Mouse (Mus musculus): ENCODE measurements at regions not wholly inside any gene's neighbourhood (a gene's known extent, or its start where the extent isn't known, plus 50 kb on each side); places are given as distances from the start of the nearest gene placed in this dataset.

DNA sequence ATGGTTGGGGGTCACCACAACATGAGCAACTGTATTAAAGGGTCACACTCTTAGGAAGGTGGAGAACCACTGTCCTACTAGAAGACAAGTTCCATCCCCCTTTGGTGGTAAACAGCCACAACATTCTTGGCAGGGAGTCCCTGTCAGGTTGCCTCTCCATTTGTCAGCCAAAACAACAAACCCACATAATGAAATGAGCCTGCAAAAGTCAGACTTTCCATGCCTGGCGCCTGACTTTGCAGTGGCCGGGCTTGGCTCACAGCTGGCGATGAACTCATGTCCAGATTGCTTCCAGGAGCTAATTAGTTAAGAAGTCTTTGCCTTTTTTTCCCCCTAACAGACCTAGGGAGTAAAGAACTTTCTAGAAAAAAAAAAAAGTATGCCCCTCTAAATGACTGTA is 269.6 kb upstream of the Jmjd1c start:
- no peak overlapping the region for H3K4me3 ChIP-seq (ENCODE audit: extremely low read depth, insufficient read depth, insufficient read length)
- no peak for DNase-seq (ENCODE audit: low read depth in 1 of 2, low spot score in 2 of 2)
- TF ChIP-seq POLR2A (IDR thresholded peaks at IDR 0.05; ENCODE audit: low read depth, low read length): no peak
- no peak for TF ChIP-seq CTCF (IDR thresholded peaks at IDR 0.05; ENCODE audit: extremely low read depth, insufficient read depth, insufficient read length, insufficient replicate concordance)
- H3K27me3 ChIP-seq (ENCODE audit: control insufficient read depth, insufficient read depth, low read length): no peaks in the 10 kb centered on the region
- no peaks in the 10 kb centered on the region for H3K4me1 ChIP-seq (ENCODE audit: control insufficient read depth, insufficient read depth, insufficient read length)
- 93% methylated on average over 3 of the region's 3 CpGs for WGBS
- H3K27ac ChIP-seq (ENCODE audit: insufficient read depth, low read length): no peak overlapping the region
- H3K36me3 ChIP-seq (ENCODE audit: control insufficient read depth, insufficient read depth, low read length): no peaks in the 10 kb centered on the region

DNA sequence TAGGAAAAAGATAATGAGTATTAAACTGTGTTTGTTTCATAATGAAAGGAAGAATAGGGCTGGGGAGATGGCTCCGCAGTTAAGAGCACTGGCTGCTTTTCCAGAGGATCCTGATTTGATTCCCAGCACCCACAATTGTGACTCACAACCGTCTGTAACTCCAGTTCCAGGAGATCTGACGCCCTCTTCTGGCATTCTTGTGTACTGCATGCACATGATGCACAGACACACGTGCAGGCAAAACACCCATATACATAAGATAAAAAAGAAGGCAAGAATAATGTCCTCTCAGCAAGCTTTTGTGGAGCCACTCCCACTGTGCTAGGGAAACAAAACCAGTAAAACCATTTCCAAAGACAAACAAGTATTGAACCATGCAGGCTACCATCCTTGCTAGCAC is 261.0 kb upstream of the Jmjd1c start:
- WGBS: 75% methylated on average over 4 of the region's 4 CpGs
- Histone ChIP-seq H3K4me3 (ENCODE audit: extremely low read depth, insufficient read depth, insufficient read length) (no peak overlapping the region), H3K36me3 (ENCODE audit: control insufficient read depth, insufficient read depth, low read length) (no peaks in the 10 kb centered on the region), H3K27me3 (ENCODE audit: control insufficient read depth, insufficient read depth, low read length) (no peaks in the 10 kb centered on the region), H3K4me1 (ENCODE audit: control insufficient read depth, insufficient read depth, insufficient read length) (no peaks in the 10 kb centered on the region), H3K27ac (ENCODE audit: insufficient read depth, low read length) (no peak overlapping the region)
- no peak for DNase-seq (ENCODE audit: low read depth in 1 of 2, low spot score in 2 of 2)
- TF ChIP-seq CTCF (IDR thresholded peaks at IDR 0.05; ENCODE audit: extremely low read depth, insufficient read depth, insufficient read length, insufficient replicate concordance): no peak
- no peak for TF ChIP-seq POLR2A (IDR thresholded peaks at IDR 0.05; ENCODE audit: low read depth, low read length)

DNA sequence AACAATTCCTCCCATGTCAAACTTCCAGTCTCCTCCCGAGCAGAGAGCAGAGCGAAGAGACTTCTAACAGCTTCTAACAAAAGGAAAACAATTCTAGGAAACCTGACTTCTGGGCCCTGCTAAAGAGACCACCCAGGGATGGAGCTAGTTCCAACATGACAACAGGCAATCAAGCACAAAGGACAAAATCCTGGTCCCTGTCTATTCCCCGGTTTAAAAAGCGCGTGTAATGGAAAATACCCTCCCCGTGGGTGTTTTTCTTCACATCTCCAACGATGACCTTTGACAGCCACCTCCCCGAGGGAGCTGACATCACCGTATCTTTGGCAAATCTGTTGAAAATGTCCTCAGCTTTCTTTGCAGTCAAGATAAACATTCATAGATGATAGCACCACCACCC is 256.9 kb upstream of the Jmjd1c start:
- Histone ChIP-seq H3K4me3 (ENCODE audit: extremely low read depth, insufficient read depth, insufficient read length) (no peak overlapping the region), H3K27ac (ENCODE audit: insufficient read depth, low read length) (no peak overlapping the region), H3K4me1 (ENCODE audit: control insufficient read depth, insufficient read depth, insufficient read length) (no peaks in the 10 kb centered on the region), H3K27me3 (ENCODE audit: control insufficient read depth, insufficient read depth, low read length) (no peaks in the 10 kb centered on the region), H3K36me3 (ENCODE audit: control insufficient read depth, insufficient read depth, low read length) (no peaks in the 10 kb centered on the region)
- no peak for TF ChIP-seq POLR2A (IDR thresholded peaks at IDR 0.05; ENCODE audit: low read depth, low read length)
- no peak for TF ChIP-seq CTCF (IDR thresholded peaks at IDR 0.05; ENCODE audit: extremely low read depth, insufficient read depth, insufficient read length, insufficient replicate concordance)
- DNase-seq (ENCODE audit: low read depth in 1 of 2, low spot score in 2 of 2): no peak
- 68% methylated on average over 9 of the region's 9 CpGs for WGBS

DNA sequence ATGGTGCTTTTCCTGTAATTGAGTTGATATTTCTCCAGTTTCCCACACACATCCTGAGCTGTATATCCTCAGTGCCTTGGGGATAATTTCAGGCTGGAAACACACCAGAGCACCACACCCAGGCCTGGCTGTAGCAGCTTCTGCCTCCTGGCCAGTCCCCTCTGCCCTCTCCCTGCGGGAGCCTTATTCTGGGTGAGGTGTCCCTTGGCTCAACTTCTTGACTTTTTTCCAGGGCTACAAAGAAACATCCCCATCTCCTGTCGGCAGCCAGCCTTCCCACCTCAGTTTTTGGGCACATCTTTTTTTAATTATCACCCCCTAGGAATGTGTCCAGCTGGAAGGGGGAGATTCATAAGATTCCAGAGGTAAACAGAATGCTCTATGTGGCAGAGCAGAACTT is 252.7 kb upstream of the Jmjd1c start:
- Histone ChIP-seq H3K4me1 (ENCODE audit: control insufficient read depth, insufficient read depth, insufficient read length) (no peaks in the 10 kb centered on the region), H3K27me3 (ENCODE audit: control insufficient read depth, insufficient read depth, low read length) (no peaks in the 10 kb centered on the region), H3K27ac (ENCODE audit: insufficient read depth, low read length) (no peak overlapping the region), H3K4me3 (ENCODE audit: extremely low read depth, insufficient read depth, insufficient read length) (no peak overlapping the region), H3K36me3 (ENCODE audit: control insufficient read depth, insufficient read depth, low read length) (no peaks in the 10 kb centered on the region)
- no peak for DNase-seq (ENCODE audit: low read depth in 1 of 2, low spot score in 2 of 2)
- TF ChIP-seq CTCF (IDR thresholded peaks at IDR 0.05; ENCODE audit: extremely low read depth, insufficient read depth, insufficient read length, insufficient replicate concordance) (no peak), POLR2A (IDR thresholded peaks at IDR 0.05; ENCODE audit: low read depth, low read length) (no peak)
- WGBS: 87% methylated on average over 2 of the region's 2 CpGs

DNA sequence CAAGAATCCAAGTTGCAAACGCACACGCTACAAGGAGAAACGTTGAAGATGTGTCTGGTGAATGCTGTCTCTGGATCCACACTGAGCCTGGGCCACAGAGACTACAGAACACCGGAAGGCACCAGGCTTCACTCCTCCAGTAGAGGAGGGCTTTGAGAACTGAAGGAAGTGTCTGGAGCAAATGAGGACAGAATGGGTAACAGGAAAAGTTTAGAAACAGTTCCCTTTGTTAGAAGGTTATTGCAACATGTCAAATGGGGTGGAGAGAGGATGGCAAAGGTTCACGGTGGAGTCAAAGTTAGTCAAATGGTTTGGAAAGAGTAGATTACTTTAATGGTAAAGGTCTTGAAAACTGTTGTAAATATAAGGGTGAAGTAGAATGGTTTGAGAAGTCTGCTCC is 247.1 kb upstream of the Jmjd1c start:
- H3K4me3 ChIP-seq (ENCODE audit: extremely low read depth, insufficient read depth, insufficient read length): no peak overlapping the region
- H3K36me3 ChIP-seq (ENCODE audit: control insufficient read depth, insufficient read depth, low read length): no peaks in the 10 kb centered on the region
- 87% methylated on average over 5 of the region's 5 CpGs for WGBS
- DNase-seq (ENCODE audit: low read depth in 1 of 2, low spot score in 2 of 2): no peak
- H3K4me1 ChIP-seq (ENCODE audit: control insufficient read depth, insufficient read depth, insufficient read length): no peaks in the 10 kb centered on the region; the same call in 1 of the 2 replicates
- H3K27me3 ChIP-seq (ENCODE audit: control insufficient read depth, insufficient read depth, low read length): no peaks in the 10 kb centered on the region
- TF ChIP-seq CTCF (IDR thresholded peaks at IDR 0.05; ENCODE audit: extremely low read depth, insufficient read depth, insufficient read length, insufficient replicate concordance): no peak
- TF ChIP-seq POLR2A (IDR thresholded peaks at IDR 0.05; ENCODE audit: low read depth, low read length): no peak
- H3K27ac ChIP-seq (ENCODE audit: insufficient read depth, low read length): no peak overlapping the region

DNA sequence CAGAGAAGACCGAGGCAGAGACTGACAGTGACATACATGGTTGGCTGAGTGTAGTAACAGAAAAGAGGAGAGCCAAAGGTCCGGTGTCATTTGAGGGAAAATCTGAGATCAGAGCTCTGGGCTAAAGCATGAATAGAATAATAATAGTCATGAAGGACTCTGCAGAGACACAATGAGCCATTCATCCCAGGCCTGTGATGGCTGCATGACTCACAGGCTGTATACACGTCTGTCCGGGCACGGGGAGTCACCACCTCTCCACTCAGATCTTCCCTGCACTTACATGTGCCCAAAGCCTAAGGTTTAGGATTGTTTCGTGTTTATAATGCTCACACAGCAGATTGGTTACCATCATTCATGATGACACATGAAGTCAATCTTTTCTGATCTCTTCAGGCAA is 246.2 kb upstream of the Jmjd1c start:
- H3K4me3 ChIP-seq (ENCODE audit: extremely low read depth, insufficient read depth, insufficient read length): no peak overlapping the region
- H3K4me1 ChIP-seq (ENCODE audit: control insufficient read depth, insufficient read depth, insufficient read length): no peaks in the 10 kb centered on the region; the same call in 1 of the 2 replicates
- H3K27me3 ChIP-seq (ENCODE audit: control insufficient read depth, insufficient read depth, low read length): no peaks in the 10 kb centered on the region
- no peaks in the 10 kb centered on the region for H3K36me3 ChIP-seq (ENCODE audit: control insufficient read depth, insufficient read depth, low read length)
- no peak overlapping the region for H3K27ac ChIP-seq (ENCODE audit: insufficient read depth, low read length)
- DNase-seq (ENCODE audit: low read depth in 1 of 2, low spot score in 2 of 2): no peak
- 85% methylated on average over 6 of the region's 6 CpGs for WGBS
- TF ChIP-seq POLR2A (IDR thresholded peaks at IDR 0.05; ENCODE audit: low read depth, low read length) (no peak), CTCF (IDR thresholded peaks at IDR 0.05; ENCODE audit: extremely low read depth, insufficient read depth, insufficient read length, insufficient replicate concordance) (no peak)

DNA sequence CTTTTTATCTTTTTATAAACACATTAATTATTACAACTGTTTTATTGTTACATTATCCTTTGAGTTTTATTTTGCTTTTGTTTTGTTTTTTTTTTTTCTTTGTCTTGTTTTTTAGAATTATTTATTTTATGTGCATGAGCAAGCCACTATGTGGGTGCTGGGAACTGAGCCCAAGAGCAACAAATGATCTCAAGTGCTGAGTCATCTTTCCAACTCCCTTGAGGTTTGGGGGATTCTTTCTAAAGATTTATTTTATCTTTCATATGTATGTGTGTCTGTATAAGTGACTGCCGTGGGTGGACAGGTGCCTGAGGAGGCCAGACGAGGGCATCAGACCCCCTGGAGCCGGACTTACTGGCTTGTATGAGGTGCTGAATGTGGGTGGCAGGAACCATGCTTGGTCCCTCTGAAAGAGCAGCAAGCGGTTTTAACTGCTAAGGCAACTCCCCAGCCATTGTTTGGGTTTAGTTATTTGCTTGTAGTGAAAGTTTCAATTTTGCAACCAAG is 244.9 kb upstream of the Jmjd1c start:
- Histone ChIP-seq H3K4me3 (ENCODE audit: extremely low read depth, insufficient read depth, insufficient read length) (no peak overlapping the region), H3K27ac (ENCODE audit: insufficient read depth, low read length) (no peak overlapping the region), H3K36me3 (ENCODE audit: control insufficient read depth, insufficient read depth, low read length) (no peaks in the 10 kb centered on the region), H3K27me3 (ENCODE audit: control insufficient read depth, insufficient read depth, low read length) (no peaks in the 10 kb centered on the region), H3K4me1 (ENCODE audit: control insufficient read depth, insufficient read depth, insufficient read length) (no peaks in the 10 kb centered on the region; the same call in 1 of the 2 replicates)
- DNase-seq (ENCODE audit: low read depth in 1 of 2, low spot score in 2 of 2): no peak
- 71% methylated on average over 4 of the region's 4 CpGs for WGBS
- TF ChIP-seq CTCF (IDR thresholded peaks at IDR 0.05; ENCODE audit: extremely low read depth, insufficient read depth, insufficient read length, insufficient replicate concordance) (no peak), POLR2A (IDR thresholded peaks at IDR 0.05; ENCODE audit: low read depth, low read length) (no peak)
